Mouse (Mus musculus) cerebellum, adult 9-10 months (tissue): ENCODE data around the gene Bcorl1.

Experiments
- DNase-seq: peaks from one replicate; pipeline ENCODE4 v3.0.0; 2022

The Bcorl1 gene

GRCm38 (mm10) chrX:48449646-48450045 is 108.5 kb downstream of the Bcorl1 start:
- no peak for DNase-seq

GRCm38 (mm10) chrX:48452231-48452890 is 111.2 kb downstream of the Bcorl1 start:
- no peak for DNase-seq

- no peak for DNase-seq
Observed at GRCm38 (mm10) chrX:48452931-48453673, 111.9 kb downstream of the Bcorl1 start.

- no peak for DNase-seq
Observed at GRCm38 (mm10) chrX:48453736-48454494, 112.8 kb downstream of the Bcorl1 start.

- no peak for DNase-seq
Observed at GRCm38 (mm10) chrX:48454495-48454878, 113.3 kb downstream of the Bcorl1 start.

- no peak for DNase-seq
Observed at GRCm38 (mm10) chrX:48455018-48455417, 113.9 kb downstream of the Bcorl1 start.

- DNase-seq, result no peak
Observed at GRCm38 (mm10) chrX:48456956-48457355, 115.8 kb downstream of the Bcorl1 start.
